Mouse (Mus musculus) forebrain, embryonic 10.5 days (tissue): ENCODE data around the gene 1700057G04Rik. TPM values are rescaled to one million over a fixed set of nuclear protein-coding genes. Genes with fewer than 3 reads are reported as not detected.

Experiments used
- DNase-seq: peaks from one replicate; pipeline ENCODE4 v3.0.0-alpha.2; 2017; ENCODE audit warnings: low spot score; ENCODE audit errors: extremely low spot score
- H3K27ac ChIP-seq: fragments of 300-500 bp; sonication (generic); 2 replicates; pipeline ENCODE4 v1.5.1; 2016; ENCODE audit warnings: mild to moderate bottlenecking
- H3K27me3 ChIP-seq: fragments of 300-500 bp; sonication (generic); 2 replicates; pipeline ENCODE4 v1.6.1; 2016; ENCODE audit warnings: mild to moderate bottlenecking; ENCODE audit not compliant: poor library complexity, severe bottlenecking
- H3K36me3 ChIP-seq: fragments of 300-500 bp; sonication (generic); replicated peaks from 2 replicates; pipeline ENCODE4 v1.6.1; 2016; ENCODE audit warnings: mild to moderate bottlenecking, moderate library complexity
- H3K4me1 ChIP-seq: fragments of 300-500 bp; sonication (generic); 2 replicates; pipeline ENCODE4 v1.6.1; 2016
- H3K4me3 ChIP-seq: fragments of 300-500 bp; sonication (generic); 2 replicates; pipeline ENCODE4 v1.5.1; 2016; ENCODE audit warnings: mild to moderate bottlenecking, moderate library complexity
- H3K9me3 ChIP-seq: fragments of 300-500 bp; sonication (generic); 2 replicates; pipeline ENCODE4 v1.6.1; 2016; ENCODE audit warnings: mild to moderate bottlenecking, moderate library complexity
- WGBS: fragments of 180-500 bp; shearing (Covaris S2); methylation state at CpG from one replicate; pipeline ENCODE4 v1.1.7; 2016; 5-methylcytosine and 5-hydroxymethylcytosine counted together
- polyA plus RNA-seq: library from polyadenylated mRNA; unstranded; fragments of >200 nt; fragmentation: Nextera tagmentation; extraction: Ambion mirVana; gene quantifications from 2 replicates; pipeline ENCODE4 v1.2.1, GENCODE M21; 2016

1700057G04Rik gene
- polyA plus RNA-seq, 1 experiment from 2014 or later, result not detected

DNA sequence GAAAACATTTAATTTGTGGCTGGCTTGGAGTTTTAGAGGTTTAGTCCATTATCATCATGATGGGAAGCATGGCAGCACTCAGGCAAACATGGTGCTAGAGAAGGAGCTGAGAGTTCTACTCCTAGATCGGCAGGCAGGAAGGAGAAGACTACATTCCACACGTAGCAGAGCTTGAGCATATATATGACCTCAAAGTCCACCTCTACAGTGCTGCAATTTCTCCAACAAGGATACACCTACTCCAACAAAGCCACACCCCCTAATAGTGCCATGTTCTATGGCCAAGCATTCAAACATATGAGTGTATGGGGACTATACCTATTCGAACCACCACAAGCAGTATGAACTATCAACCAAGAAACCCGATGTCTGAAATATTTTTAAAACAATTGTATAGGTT is 22.2 kb downstream of the 1700057G04Rik start:
- Histone ChIP-seq H3K4me3 (no peak overlapping the region), H3K4me1 (no peaks in the 10 kb centered on the region), H3K36me3 (no peaks in the 10 kb centered on the region), H3K27me3 (no peaks in the 10 kb centered on the region), H3K9me3 (no peaks in the 10 kb centered on the region), H3K27ac (no peak overlapping the region)
- DNase-seq, result no peak
- WGBS, result 95% methylated on average over 4 of the region's 4 CpGs

- 97% methylated on average over 10 of the region's 10 CpGs for WGBS
- Histone ChIP-seq H3K9me3 (no peaks in the 10 kb centered on the region), H3K27me3 (no peaks in the 10 kb centered on the region), H3K4me1 (no peaks in the 10 kb centered on the region), H3K36me3 (no peaks in the 10 kb centered on the region), H3K27ac (no peak overlapping the region), H3K4me3 (no peak overlapping the region)
- no peak for DNase-seq
Measured at GRCm38 (mm10) chr9:92334845-92335244, 25.7 kb downstream of the 1700057G04Rik start.

- no peak for DNase-seq
- no peaks in the 10 kb centered on the region for H3K4me1 ChIP-seq
- no peak overlapping the region for H3K4me3 ChIP-seq
- no peaks in the 10 kb centered on the region for H3K27me3 ChIP-seq
- no peak overlapping the region for H3K27ac ChIP-seq
- WGBS, result 91% methylated on average over 6 of the region's 6 CpGs
- H3K36me3 ChIP-seq, result no peaks in the 10 kb centered on the region
- no peaks in the 10 kb centered on the region for H3K9me3 ChIP-seq
Measured at GRCm38 (mm10) chr9:92335277-92335818, 26.2 kb downstream of the 1700057G04Rik start.

- H3K27me3 ChIP-seq, result no peaks in the 10 kb centered on the region
- no peaks in the 10 kb centered on the region for H3K9me3 ChIP-seq
- DNase-seq, result no peak
- H3K27ac ChIP-seq, result no peak overlapping the region
- WGBS, result 93% methylated on average over 1 of the region's 1 CpGs
- no peak overlapping the region for H3K4me3 ChIP-seq
- no peaks in the 10 kb centered on the region for H3K36me3 ChIP-seq
- no peaks in the 10 kb centered on the region for H3K4me1 ChIP-seq
Measured at GRCm38 (mm10) chr9:92337063-92337462, 27.9 kb downstream of the 1700057G04Rik start.

GRCm38 (mm10) chr9:92337661-92338060 is 28.5 kb downstream of the 1700057G04Rik start:
- WGBS, result 94% methylated on average over 3 of the region's 3 CpGs
- DNase-seq, result no peak
- Histone ChIP-seq H3K4me3 (no peak overlapping the region), H3K4me1 (no peaks in the 10 kb centered on the region), H3K27ac (no peak overlapping the region), H3K9me3 (no peaks in the 10 kb centered on the region), H3K36me3 (no peaks in the 10 kb centered on the region), H3K27me3 (no peaks in the 10 kb centered on the region)

GRCm38 (mm10) chr9:92338954-92339353 is 29.8 kb downstream of the 1700057G04Rik start:
- WGBS, result 78% methylated on average over 1 of the region's 1 CpGs
- no peak for DNase-seq

GRCm38 (mm10) chr9:92351924-92352323 is 42.7 kb downstream of the 1700057G04Rik start:
- no peaks in the 10 kb centered on the region for H3K36me3 ChIP-seq
- DNase-seq, result no peak
- no peaks in the 10 kb centered on the region for H3K4me1 ChIP-seq
- H3K27ac ChIP-seq, result no peak overlapping the region
- H3K9me3 ChIP-seq, result no peaks in the 10 kb centered on the region
- no peak overlapping the region for H3K4me3 ChIP-seq
- H3K27me3 ChIP-seq, result no peaks in the 10 kb centered on the region
- 91% methylated on average over 1 of the region's 1 CpGs for WGBS

More at GRCm38 (mm10) chr9:92338954-92339353, 29.8 kb downstream of the 1700057G04Rik start:
- no peaks in the 10 kb centered on the region for H3K4me1 ChIP-seq
- H3K36me3 ChIP-seq, result no peaks in the 10 kb centered on the region
- no peak overlapping the region for H3K27ac ChIP-seq
- no peaks in the 10 kb centered on the region for H3K27me3 ChIP-seq
- H3K9me3 ChIP-seq, result no peaks in the 10 kb centered on the region
- H3K4me3 ChIP-seq, result no peak overlapping the region

DNA sequence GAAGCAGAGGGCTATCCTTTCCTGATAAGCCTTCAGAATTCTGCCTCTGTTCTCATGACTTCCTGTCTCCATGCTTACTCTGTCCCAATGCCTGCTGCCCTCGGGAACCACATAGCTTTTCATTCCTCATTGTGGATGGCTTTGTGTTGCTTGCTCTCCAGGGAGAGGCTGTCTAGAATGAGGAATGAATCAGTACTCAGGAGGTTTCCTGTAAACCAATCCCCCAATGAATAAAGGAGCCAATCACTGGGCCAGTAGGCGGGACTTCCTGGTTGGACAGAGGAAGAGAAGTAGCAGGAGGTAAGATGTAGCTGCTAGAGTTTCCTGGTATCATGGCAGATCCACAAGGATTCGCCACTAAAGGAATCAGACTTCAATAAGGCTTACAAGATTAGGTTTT is 44.1 kb downstream of the 1700057G04Rik start:
- H3K9me3 ChIP-seq, result no peaks in the 10 kb centered on the region
- no peak overlapping the region for H3K27ac ChIP-seq
- WGBS, result 76% methylated on average over 3 of the region's 3 CpGs
- no peak overlapping the region for H3K4me3 ChIP-seq
- no peaks in the 10 kb centered on the region for H3K36me3 ChIP-seq
- H3K27me3 ChIP-seq, result no peaks in the 10 kb centered on the region
- DNase-seq, result no peak
- no peaks in the 10 kb centered on the region for H3K4me1 ChIP-seq

GRCm38 (mm10) chr9:92360691-92361310 is 51.6 kb downstream of the 1700057G04Rik start:
- no peaks in the 10 kb centered on the region for H3K36me3 ChIP-seq
- H3K27ac ChIP-seq, result no peak overlapping the region
- WGBS, result 73% methylated on average over 1 of the region's 1 CpGs
- no peak overlapping the region for H3K4me3 ChIP-seq
- H3K9me3 ChIP-seq, result no peaks in the 10 kb centered on the region
- no peaks in the 10 kb centered on the region for H3K27me3 ChIP-seq
- DNase-seq, result no peak
- H3K4me1 ChIP-seq, result no peaks in the 10 kb centered on the region

- Histone ChIP-seq H3K27ac (no peak overlapping the region), H3K4me1 (no peaks in the 10 kb centered on the region), H3K27me3 (no peaks in the 10 kb centered on the region), H3K9me3 (no peaks in the 10 kb centered on the region), H3K4me3 (no peak overlapping the region), H3K36me3 (no peaks in the 10 kb centered on the region)
- no peak for DNase-seq
- WGBS, result 89% methylated on average over 2 of the region's 2 CpGs
Measured at GRCm38 (mm10) chr9:92363478-92363877, 54.3 kb downstream of the 1700057G04Rik start.

DNA sequence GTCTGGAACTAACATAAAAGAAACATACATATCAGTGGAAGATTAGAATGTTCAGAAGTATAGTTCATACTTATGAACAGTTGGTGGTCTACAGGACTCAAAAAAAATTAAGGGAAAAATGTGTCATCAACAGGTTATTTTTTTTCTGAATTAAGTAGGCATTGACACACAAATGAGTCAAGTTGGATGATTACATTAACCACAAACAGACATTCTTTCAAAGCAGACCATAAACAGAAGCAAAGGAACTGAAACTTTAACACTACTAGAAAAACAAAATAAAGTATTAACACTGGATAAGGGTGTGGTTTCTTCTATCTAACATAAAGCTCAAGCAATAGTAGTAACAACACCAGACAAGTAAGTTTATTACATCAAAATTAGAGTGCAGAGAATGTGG is 59.7 kb downstream of the 1700057G04Rik start:
- Histone ChIP-seq H3K36me3 (no peaks in the 10 kb centered on the region), H3K27me3 (no peaks in the 10 kb centered on the region), H3K9me3 (no peaks in the 10 kb centered on the region), H3K27ac (no peak overlapping the region), H3K4me1 (no peaks in the 10 kb centered on the region), H3K4me3 (no peak overlapping the region)
- DNase-seq, result no peak

DNA sequence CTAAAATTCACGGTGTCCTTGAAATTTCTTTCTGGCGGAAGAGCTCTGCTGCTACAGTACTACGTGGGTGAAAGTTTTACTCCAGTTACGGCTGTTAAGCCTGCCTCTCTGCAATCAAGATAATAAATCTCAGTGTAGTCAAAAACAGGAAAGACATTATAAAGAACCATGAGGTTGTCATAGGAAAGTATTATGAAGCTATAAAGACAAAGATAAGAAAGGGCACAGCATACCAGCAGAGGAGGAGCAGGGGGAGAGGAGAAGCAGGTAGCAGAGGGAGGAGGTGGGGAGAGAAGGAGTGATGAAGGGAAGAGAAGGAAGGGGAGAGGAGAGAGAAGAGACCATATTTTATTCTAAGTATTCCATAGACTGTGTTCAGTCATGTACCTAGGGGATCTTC is 64.7 kb downstream of the 1700057G04Rik start:
- no peak for DNase-seq
- Histone ChIP-seq H3K27me3 (no peaks in the 10 kb centered on the region), H3K27ac (no peak overlapping the region), H3K9me3 (no peaks in the 10 kb centered on the region), H3K4me1 (no peaks in the 10 kb centered on the region), H3K4me3 (no peak overlapping the region), H3K36me3 (no peaks in the 10 kb centered on the region)
- WGBS, result 86% methylated on average over 4 of the region's 4 CpGs

DNA sequence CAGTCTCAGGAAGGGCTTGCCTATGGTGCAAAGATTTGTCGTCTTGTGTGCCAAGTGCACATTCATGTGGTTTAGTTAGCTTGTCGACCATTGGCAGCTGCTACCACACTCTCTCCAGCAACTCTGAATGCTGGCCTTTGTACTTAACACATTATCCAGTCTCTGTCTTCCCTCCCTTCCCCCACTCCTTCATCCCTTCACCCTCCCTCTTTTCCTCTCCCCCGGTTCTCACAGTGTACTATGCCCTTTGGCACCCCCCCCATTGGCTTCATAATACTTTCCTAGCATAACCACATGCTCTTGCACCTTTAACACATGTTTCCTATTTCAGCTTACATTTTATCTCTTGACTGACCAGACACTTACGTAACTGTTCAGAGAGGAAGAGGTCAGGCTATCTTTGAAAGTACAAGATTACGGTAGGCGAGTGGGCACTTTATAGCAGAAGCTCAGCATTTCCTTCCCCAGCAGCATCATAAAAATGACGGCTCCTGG is 65.6 kb downstream of the 1700057G04Rik start:
- DNase-seq, result no peak
- no peaks in the 10 kb centered on the region for H3K27me3 ChIP-seq

More for the DNA sequence above, 65.6 kb downstream of the 1700057G04Rik start:
- no peaks in the 10 kb centered on the region for H3K4me1 ChIP-seq
- no peaks in the 10 kb centered on the region for H3K36me3 ChIP-seq
- H3K4me3 ChIP-seq, result no peak overlapping the region
- no peaks in the 10 kb centered on the region for H3K9me3 ChIP-seq
- H3K27ac ChIP-seq, result no peak overlapping the region
- WGBS, result 66% methylated on average over 7 of the region's 7 CpGs
